Mouse (Mus musculus): ENCODE measurements around the gene Kirrel3.

Kirrel3 gene

GRCm38 (mm10) chr9:34518861-34519260, 33.2 kb downstream of the Kirrel3 start:
- DNase-seq, result no peak

GRCm38 (mm10) chr9:34520234-34520950, 34.7 kb downstream of the Kirrel3 start:
- no peak for DNase-seq

GRCm38 (mm10) chr9:34525695-34526094, 40.0 kb downstream of the Kirrel3 start:
- no peak for DNase-seq

GRCm38 (mm10) chr9:34538591-34539335, 53.1 kb downstream of the Kirrel3 start:
- DNase-seq, result no peak

- no peak for DNase-seq
Measured at GRCm38 (mm10) chr9:34541908-34542307, 56.2 kb downstream of the Kirrel3 start.

GRCm38 (mm10) chr9:34555699-34556098, 70.0 kb downstream of the Kirrel3 start:
- no peak for DNase-seq

GRCm38 (mm10) chr9:34557846-34558245, 72.2 kb downstream of the Kirrel3 start:
- DNase-seq, result no peak

- no peak for DNase-seq
Measured at GRCm38 (mm10) chr9:34558291-34558899, 72.7 kb downstream of the Kirrel3 start.

- no peak for DNase-seq
Measured at GRCm38 (mm10) chr9:34559102-34559501, 73.4 kb downstream of the Kirrel3 start.

- no peak for DNase-seq
Measured at GRCm38 (mm10) chr9:34561281-34561680, 75.6 kb downstream of the Kirrel3 start.

GRCm38 (mm10) chr9:34562437-34563000, 76.8 kb downstream of the Kirrel3 start:
- DNase-seq, result no peak

GRCm38 (mm10) chr9:34573906-34574305, 88.2 kb downstream of the Kirrel3 start:
- DNase-seq, result no peak

GRCm38 (mm10) chr9:34574611-34575010, 88.9 kb downstream of the Kirrel3 start:
- DNase-seq, result no peak

GRCm38 (mm10) chr9:34579174-34579573, 93.5 kb downstream of the Kirrel3 start:
- no peak for DNase-seq

GRCm38 (mm10) chr9:34580059-34580458, 94.4 kb downstream of the Kirrel3 start:
- no peak for DNase-seq

GRCm38 (mm10) chr9:34582496-34582895, 96.8 kb downstream of the Kirrel3 start:
- DNase-seq, result no peak

GRCm38 (mm10) chr9:34585487-34585886, 99.8 kb downstream of the Kirrel3 start:
- DNase-seq, result no peak

GRCm38 (mm10) chr9:34586080-34586479, 100.4 kb downstream of the Kirrel3 start:
- DNase-seq, result no peak

- DNase-seq, result no peak
Measured at GRCm38 (mm10) chr9:34589799-34590198, 104.1 kb downstream of the Kirrel3 start.

- DNase-seq, result no peak
Measured at GRCm38 (mm10) chr9:34592073-34592610, 106.4 kb downstream of the Kirrel3 start.

- no peak for DNase-seq
Measured at GRCm38 (mm10) chr9:34593889-34594288, 108.2 kb downstream of the Kirrel3 start.

GRCm38 (mm10) chr9:34600326-34600725, 114.6 kb downstream of the Kirrel3 start:
- no peak for DNase-seq

GRCm38 (mm10) chr9:34603750-34604149, 118.1 kb downstream of the Kirrel3 start:
- no peak for DNase-seq
